Mouse (Mus musculus): Measurements from ENCODE around the gene Myod1.

The Myod1 gene

GRCm38 (mm10) chr7:46376172-46377007, at the start of gene Myod1:
Gene Myod1, plus strand, starts transcription at chr7:46376474.
- in situ Hi-C loops (cut with MboI) = no loop called here

GRCm38 (mm10) chr7:46327896-46328295, 48.4 kb upstream of the Myod1 start:
- in situ Hi-C loops (cut with MboI) = no loop called here

- in situ Hi-C loops (cut with MboI) = no loop called here
These were observed 38.9 kb upstream of the Myod1 start for GRCm38 (mm10) chr7:46337397-46337796.

DNA sequence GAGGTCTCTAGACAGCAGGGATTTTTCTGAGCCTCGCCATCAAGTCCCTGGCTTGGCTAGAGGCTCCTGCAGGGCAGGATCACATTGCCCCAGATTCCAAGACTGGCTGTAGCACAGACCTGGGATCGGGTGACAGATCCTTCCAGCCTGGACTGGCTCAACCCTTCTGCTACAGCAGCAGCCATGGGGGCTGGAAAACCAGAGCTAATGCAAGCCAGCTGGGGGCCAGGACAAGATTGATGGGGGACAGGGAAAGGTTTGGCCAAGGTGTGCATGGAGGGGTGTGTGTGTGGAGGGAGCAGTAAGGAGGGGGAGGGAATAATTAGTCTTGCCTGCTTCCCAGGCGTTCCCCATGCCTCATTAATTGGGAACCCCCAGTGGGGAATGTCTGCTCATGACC, 36.5 kb upstream of the Myod1 start:
- in situ Hi-C loops (cut with MboI) = no loop called here

GRCm38 (mm10) chr7:46340295-46340694, 36.0 kb upstream of the Myod1 start:
- in situ Hi-C loops (cut with MboI) = no loop called here

DNA sequence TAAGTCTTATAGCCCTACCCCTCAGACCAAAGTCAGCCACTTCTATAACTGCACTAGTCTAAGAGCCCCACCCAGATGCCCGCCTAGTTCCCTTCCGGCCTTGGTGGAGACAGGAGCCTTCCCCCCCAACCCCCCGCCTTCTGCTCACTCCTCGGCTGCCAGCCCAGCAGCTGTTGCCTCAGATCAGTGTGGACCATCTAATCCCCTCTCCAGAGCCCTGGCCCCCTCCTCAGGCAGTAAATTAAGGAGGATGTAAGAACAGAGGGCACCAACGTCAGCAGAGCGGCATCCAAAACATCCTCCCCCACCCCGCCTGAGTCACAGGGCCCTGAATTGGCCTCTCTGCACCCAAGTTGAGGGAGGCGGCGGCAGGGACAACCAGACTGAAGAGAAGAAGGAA, 34.8 kb upstream of the Myod1 start:
- in situ Hi-C loops (cut with MboI) = no loop called here

DNA sequence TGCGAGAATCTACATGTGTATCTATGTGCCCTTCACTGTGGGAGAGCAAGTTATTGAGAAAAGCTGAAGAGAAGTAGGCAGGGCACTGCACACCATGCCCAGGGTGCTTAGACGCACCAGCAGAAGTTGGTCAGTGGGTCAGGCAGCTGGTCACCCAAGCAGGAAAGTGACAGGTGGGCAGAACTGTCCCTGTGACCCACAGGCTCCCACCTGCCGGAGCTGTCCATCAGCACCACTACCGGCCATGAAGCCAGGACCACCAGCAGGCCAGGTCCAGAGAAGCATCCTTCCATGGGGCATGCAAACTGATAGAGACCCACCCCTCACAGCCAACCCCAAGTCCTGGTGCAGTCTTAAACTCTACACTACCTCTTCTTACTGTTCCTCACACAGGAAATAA, 28.6 kb upstream of the Myod1 start:
- in situ Hi-C loops (cut with MboI) = no loop called here

DNA sequence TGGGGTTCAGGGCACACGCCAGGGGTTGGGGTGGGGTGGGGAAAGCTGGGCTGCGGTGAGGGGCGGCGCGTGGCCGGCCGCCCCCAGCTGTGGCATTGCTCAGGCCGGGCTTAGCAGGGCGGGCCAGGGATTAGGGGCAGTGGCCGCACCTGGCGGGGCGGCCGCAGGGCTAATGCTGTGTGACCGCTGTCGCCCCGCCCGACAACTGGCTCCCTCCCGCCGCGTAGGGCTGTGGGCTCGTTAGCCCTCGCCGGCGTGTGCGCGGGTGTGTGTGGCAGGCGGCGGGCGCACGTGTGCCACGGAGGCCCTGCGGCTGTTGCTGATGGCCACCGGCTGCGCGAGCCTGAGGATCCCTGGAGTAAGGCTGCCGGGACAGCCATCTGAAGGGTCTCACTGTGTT, 27.5 kb upstream of the Myod1 start:
- in situ Hi-C loops (cut with MboI) = no loop called here

- in situ Hi-C loops (cut with MboI) = no loop called here
These were observed 26.1 kb upstream of the Myod1 start for GRCm38 (mm10) chr7:46350119-46350702.

- in situ Hi-C loops (cut with MboI) = no loop called here
These were observed 23.5 kb upstream of the Myod1 start for GRCm38 (mm10) chr7:46352748-46353147.

- in situ Hi-C loops (cut with MboI) = no loop called here
These were observed 23.1 kb upstream of the Myod1 start for GRCm38 (mm10) chr7:46353216-46353615.

DNA sequence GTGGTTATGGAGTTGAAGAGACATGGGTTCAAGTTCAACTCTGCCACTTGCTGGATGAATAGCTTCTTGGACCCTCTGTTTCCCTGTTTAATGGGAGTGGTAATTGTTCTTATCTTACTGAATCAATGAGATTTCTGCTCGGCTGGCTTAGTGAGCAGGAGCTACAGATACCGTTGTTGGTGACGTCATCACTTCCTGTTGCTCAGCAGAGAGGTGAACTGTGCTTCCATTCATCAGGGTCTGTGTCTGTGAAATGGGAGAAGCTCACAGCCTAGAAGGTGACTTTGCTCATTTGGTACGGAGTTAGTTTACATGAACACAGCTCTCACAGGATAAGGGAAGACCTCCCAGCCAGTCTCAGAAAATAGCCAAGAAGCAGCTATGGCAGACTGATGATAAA, 22.4 kb upstream of the Myod1 start:
- in situ Hi-C loops (cut with MboI) = no loop called here

- in situ Hi-C loops (cut with MboI) = no loop called here
These were observed 14.5 kb upstream of the Myod1 start for GRCm38 (mm10) chr7:46361776-46362175.

DNA sequence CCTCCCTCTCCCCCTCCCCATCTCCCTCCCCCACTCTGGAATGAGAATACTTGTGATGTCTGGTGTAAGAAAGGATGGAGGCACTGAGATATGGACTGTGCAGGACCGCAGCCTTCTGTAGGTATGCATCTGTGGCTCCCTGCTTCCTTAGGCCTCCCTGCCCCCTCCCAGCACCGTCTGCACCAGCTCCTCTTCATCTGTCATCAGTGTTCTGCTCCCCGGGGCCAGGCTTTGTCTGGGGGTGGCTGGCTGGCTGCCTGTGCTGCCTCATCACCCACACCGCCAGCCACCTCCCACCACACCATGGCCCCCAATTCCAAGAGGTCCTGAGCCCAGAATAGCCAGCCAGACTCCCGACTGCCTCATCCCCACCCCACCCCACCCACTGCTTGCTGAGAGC, 12.1 kb upstream of the Myod1 start:
- in situ Hi-C loops (cut with MboI) = no loop called here

DNA sequence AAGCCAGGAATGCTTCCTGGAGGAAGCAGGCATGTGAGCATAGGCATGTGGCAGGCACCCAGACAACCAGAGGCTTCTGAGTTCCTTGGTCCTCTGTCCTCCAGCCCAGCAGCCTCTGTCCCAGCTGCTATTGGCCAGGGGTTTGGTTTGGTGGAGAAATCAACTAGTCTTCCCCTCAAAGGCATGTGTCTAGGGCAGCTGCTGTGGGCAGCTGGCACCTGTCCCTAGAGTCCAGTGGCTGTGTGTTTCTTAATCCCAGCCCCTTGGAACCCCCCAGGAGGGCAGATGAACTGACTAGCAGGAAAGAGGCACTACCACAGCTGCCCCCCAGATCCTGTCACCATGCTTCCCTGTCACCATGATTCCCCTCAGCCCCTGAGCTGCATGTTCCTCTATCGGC, 10.5 kb upstream of the Myod1 start:
- in situ Hi-C loops (cut with MboI) = no loop called here

- in situ Hi-C loops (cut with MboI) = no loop called here
These were observed 5.2 kb upstream of the Myod1 start for GRCm38 (mm10) chr7:46371104-46371503.

- in situ Hi-C loops (cut with MboI) = no loop called here
These were observed 703 bp downstream of the Myod1 start for GRCm38 (mm10) chr7:46377008-46377346.

GRCm38 (mm10) chr7:46378123-46378522, 1.8 kb downstream of the Myod1 start:
- in situ Hi-C loops (cut with MboI) = no loop called here

DNA sequence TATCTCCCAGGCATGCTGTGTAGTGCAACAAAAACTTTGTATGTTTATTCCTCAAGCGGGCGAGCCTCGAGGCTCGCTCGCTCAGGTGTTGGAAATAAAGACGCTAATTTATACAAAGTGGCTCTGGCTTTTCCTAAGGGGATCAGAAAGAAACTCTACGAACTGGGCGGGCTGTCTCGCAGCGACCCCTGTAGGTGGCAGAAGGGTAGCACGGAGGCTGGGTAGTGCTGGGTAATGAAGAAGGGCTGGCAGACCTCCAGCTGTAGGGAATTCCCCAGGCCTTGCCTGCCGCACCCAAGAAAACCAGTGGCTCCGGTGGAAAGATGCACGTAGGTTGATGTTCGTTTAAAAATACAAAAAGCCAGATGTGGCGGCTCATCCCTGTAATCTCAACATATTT, 2.7 kb downstream of the Myod1 start:
- in situ Hi-C loops (cut with MboI) = no loop called here

DNA sequence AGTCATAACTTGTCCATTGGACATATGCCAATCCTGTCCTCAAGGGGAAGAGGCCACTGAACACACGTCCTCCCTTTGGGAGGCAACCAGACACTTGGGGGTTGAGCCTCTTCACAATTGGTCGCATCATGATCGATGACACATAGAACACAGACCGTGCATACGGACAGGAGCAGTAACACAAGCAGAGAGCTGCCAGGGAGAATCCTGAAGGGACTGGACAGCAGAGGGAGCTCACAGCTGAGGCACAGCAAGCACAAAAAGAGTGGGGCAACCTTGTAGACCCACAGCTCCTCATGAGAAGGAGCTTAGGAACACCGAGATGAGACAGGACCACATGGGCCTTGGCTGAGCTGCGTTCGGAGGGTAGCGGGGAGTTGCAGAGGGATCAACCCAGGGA, 4.4 kb downstream of the Myod1 start:
- in situ Hi-C loops (cut with MboI) = no loop called here

DNA sequence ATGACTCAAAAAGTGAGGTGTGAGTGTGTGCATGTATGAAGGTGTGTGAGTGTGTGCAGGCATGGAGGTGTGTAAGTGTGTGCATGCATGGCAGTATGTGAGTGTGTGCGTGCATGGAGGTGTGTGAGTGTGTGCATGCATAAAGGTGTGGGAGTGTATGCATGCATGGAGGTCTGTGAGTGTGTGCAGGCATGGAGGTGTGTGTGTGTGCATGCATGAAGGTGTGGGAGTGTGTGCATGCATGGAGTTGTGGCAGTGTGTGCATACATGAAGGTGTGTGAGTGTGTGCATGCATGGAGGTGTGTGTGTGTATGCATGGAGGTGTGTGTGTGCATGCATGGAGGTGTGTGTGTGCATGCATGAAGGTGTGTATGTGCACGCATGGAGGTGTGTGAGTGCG, 11.2 kb downstream of the Myod1 start:
- in situ Hi-C loops (cut with MboI) = no loop called here

GRCm38 (mm10) chr7:46389456-46390085, 13.3 kb downstream of the Myod1 start:
- in situ Hi-C loops (cut with MboI) = loop anchor here (5.0 kb wide), 1 partner anchor 213 kb away; no protein-coding TSS in a partner anchor

- in situ Hi-C loops (cut with MboI) = loop anchor here (5.0 kb wide), 1 partner anchor 212 kb away; no protein-coding TSS in a partner anchor
These were observed 14.0 kb downstream of the Myod1 start for GRCm38 (mm10) chr7:46390226-46390625.
